Comparison of ENCODE assay signal across 8 mouse cellular contexts in the genomic region with DNA sequence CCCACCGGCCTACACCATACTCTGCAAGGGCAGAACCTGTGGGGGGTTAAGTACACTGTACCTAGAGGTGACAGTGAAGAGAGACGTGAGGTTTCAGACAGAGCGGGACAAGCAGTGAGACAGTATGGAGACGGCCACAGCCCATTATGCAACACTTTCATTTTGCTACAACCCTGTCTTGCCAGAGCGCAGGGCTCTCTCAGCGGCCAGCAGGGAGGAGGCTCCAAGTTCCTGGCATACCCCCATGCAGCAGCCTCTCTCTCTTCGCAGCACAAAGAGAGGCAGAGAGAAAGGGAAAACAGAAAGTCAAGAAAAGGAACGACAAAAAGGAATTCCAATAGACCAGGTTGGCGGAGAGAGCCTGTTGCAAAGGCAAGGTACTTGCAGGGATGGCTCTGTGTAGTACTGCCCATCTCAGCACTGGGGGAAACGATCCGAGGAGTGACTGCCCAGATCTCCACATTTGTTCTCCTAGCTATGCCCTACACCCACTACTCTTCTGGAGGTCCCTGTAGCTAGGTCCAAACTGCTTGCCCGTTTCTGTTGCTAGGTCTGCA. TPM values are rescaled to one million over a fixed set of nuclear protein-coding genes. Genes with fewer than 3 reads are reported as not detected.
DNase-seq lines count a peak whose midpoint lies in the region; ATAC-seq lines count a peak whose summit lies in the region.

No protein-coding gene starts in this region.

- H3K27me3 ChIP-seq in embryonic facial prominence, embryonic 15.5 days: no peaks in the 10 kb centered on the region
- H3K27me3 ChIP-seq in heart, embryonic 14.5 days (ENCODE audit: control insufficient read depth, insufficient read depth, low read length): no peaks in the 10 kb centered on the region
- H3K27me3 ChIP-seq in kidney, embryonic 16.5 days (ENCODE audit: insufficient read depth, low read length): no peaks in the 10 kb centered on the region; the same call in 1 of the 2 replicates
- peaks cover 45% of the 10 kb centered on the region for H3K27me3 ChIP-seq in liver, embryonic 12.5 days (replicated peaks)

- peak overlapping the region; percentile 48 for H3K4me3 ChIP-seq in embryonic facial prominence, embryonic 15.5 days (replicated peaks)
- peak overlapping the region; percentile 51 to 53 for H3K4me3 ChIP-seq in heart, embryonic 14.5 days (ENCODE audit: control insufficient read depth in 1 of 2, insufficient read depth in 1 of 2, low read depth in 1 of 2, low read length in 2 of 2)
- peak overlapping the region; percentile 53 for H3K4me3 ChIP-seq in kidney, embryonic 16.5 days (ENCODE audit: low read length)
- H3K4me3 ChIP-seq in liver, embryonic 12.5 days: peak overlapping the region; percentile 63

- peak; percentile 71 for ATAC-seq in CD4-positive, CD25-positive, alpha-beta regulatory T cell, adult 4 months
- ATAC-seq in embryonic facial prominence, embryonic 15.5 days (ENCODE audit: insufficient number of reproducible peaks, low FRiP score, low TSS enrichment, low read depth): peak; percentile 60; the same call in 1 of the 2 replicates
- ATAC-seq in heart, embryonic 14.5 days (ENCODE audit: insufficient number of reproducible peaks, insufficient read depth, low FRiP score, low read depth): no peak
- peak; percentile 59 for ATAC-seq in kidney, embryonic 16.5 days (ENCODE audit: low FRiP score, low TSS enrichment)
- peak; percentile 47 for ATAC-seq in liver, embryonic 12.5 days
- peak; percentile 57; the same call in 1 of the 2 replicates for ATAC-seq in monocyte, adult 5-6 weeks (replicated peaks; ENCODE audit: insufficient number of reproducible peaks, low FRiP score, low TSS enrichment, poor library complexity, severe bottlenecking)

- DNase-seq in adrenal gland, postnatal 14 days: peak; percentile 71
- peak; percentile 64 for DNase-seq in testis, postnatal 10 days (ENCODE audit: low spot score)

- no peaks in the 10 kb centered on the region for H3K36me3 ChIP-seq in embryonic facial prominence, embryonic 15.5 days
- no peaks in the 10 kb centered on the region for H3K36me3 ChIP-seq in heart, embryonic 14.5 days (ENCODE audit: control insufficient read depth, insufficient read depth, low read length)
- H3K36me3 ChIP-seq in kidney, embryonic 16.5 days (ENCODE audit: insufficient read depth, low read length): no peaks in the 10 kb centered on the region
- H3K36me3 ChIP-seq in liver, embryonic 12.5 days: no peaks in the 10 kb centered on the region

- H3K9ac ChIP-seq in embryonic facial prominence, embryonic 15.5 days: peak overlapping the region; percentile 39
- H3K9ac ChIP-seq in heart, embryonic 14.5 days (ENCODE audit: low read length): peak overlapping the region; percentile 64
- H3K9ac ChIP-seq in kidney, embryonic 16.5 days (replicated peaks; ENCODE audit: low read length): peak overlapping the region; percentile 69
- peak overlapping the region; percentile 64 for H3K9ac ChIP-seq in liver, embryonic 12.5 days

- WGBS in embryonic facial prominence, embryonic 15.5 days: 4% methylated on average over 12 of the region's 12 CpGs
- under 1% methylated on average over 12 of the region's 12 CpGs for WGBS in heart, embryonic 14.5 days
- 3% methylated on average over 12 of the region's 12 CpGs for WGBS in kidney, embryonic 16.5 days
- 2% methylated on average over 12 of the region's 12 CpGs for WGBS in liver, embryonic 12.5 days (ENCODE audit: insufficient replicate concordance)

- H3K27ac ChIP-seq in embryonic facial prominence, embryonic 15.5 days (replicated peaks): peak overlapping the region; percentile 34; the same call in 1 of the 2 replicates
- no peak overlapping the region for H3K27ac ChIP-seq in heart, embryonic 14.5 days (replicated peaks in 1 of 2; ENCODE audit: control insufficient read depth in 1 of 2, insufficient read depth in 1 of 2, low read depth in 2 of 2, low read length in 2 of 2)
- H3K27ac ChIP-seq in kidney, embryonic 16.5 days (ENCODE audit: low read length): peak overlapping the region; percentile 61; the same call in 1 of the 2 replicates
- H3K27ac ChIP-seq in liver, embryonic 12.5 days: no peak overlapping the region

- H3K4me2 ChIP-seq in embryonic facial prominence, embryonic 15.5 days (replicated peaks): peak overlapping the region; percentile 80
- peak overlapping the region; percentile 86 for H3K4me2 ChIP-seq in heart, embryonic 14.5 days (ENCODE audit: low read length)
- peak overlapping the region; percentile 91 for H3K4me2 ChIP-seq in kidney, embryonic 16.5 days (replicated peaks; ENCODE audit: low read depth, low read length)
- H3K4me2 ChIP-seq in liver, embryonic 12.5 days: peak overlapping the region; percentile 83

- peaks cover 26% of the 10 kb centered on the region for H3K4me1 ChIP-seq in embryonic facial prominence, embryonic 15.5 days
- H3K4me1 ChIP-seq in heart, embryonic 14.5 days (ENCODE audit: control insufficient read depth in 2 of 2, insufficient read depth in 2 of 2, low read length in 2 of 2): peaks cover 8 to 12% of the 10 kb centered on the region in 2 experiments; a peak in 3 of 4 replicates
- H3K4me1 ChIP-seq in kidney, embryonic 16.5 days (ENCODE audit: insufficient read depth, low read length): peaks cover 25% of the 10 kb centered on the region
- H3K4me1 ChIP-seq in liver, embryonic 12.5 days: peaks cover 33% of the 10 kb centered on the region

- H3K9me3 ChIP-seq in embryonic facial prominence, embryonic 15.5 days (replicated peaks): no peaks in the 10 kb centered on the region
- H3K9me3 ChIP-seq in heart, embryonic 14.5 days (ENCODE audit: control insufficient read depth, low read length): no peaks in the 10 kb centered on the region
- H3K9me3 ChIP-seq in kidney, embryonic 16.5 days (ENCODE audit: low read length): no peaks in the 10 kb centered on the region
- no peaks in the 10 kb centered on the region for H3K9me3 ChIP-seq in liver, embryonic 12.5 days (replicated peaks)

RNA-seq across cellular contexts. Expression of a gene that starts 0.7 kb away (rescaled TPM):
- polyA plus RNA-seq in CD4-positive, CD25-positive, alpha-beta regulatory T cell, adult 4 months (2017; shearing (Covaris generic)): 1 to 10 TPM in 1 of 2 experiments, not detected in 1; 1.3 TPM
- 69.1 and 93.9 TPM in 2 replicates for total RNA-seq in adrenal gland, postnatal 14 days (2021)
- 13.8 and 14.5 TPM in 2 replicates for polyA plus RNA-seq in embryonic facial prominence, embryonic 15.5 days (2015; fragmentation: Nextera tagmentation; extraction: Ambion mirVana)
- 8.6 and 13.5 TPM in 2 replicates for polyA plus RNA-seq in heart, embryonic 14.5 days (2014; fragmentation: Nextera tagmentation; extraction: Ambion mirVana)
- 16.5 and 19.7 TPM in 2 replicates for polyA plus RNA-seq in kidney, embryonic 16.5 days (2015; fragmentation: Nextera tagmentation; extraction: Ambion mirVana)
- 38.4 and 38.5 TPM in 2 replicates for polyA plus RNA-seq in liver, embryonic 12.5 days (2016; fragmentation: Nextera tagmentation; extraction: Ambion mirVana)
- total RNA-seq in monocyte, adult 5-6 weeks (2017): 2.1 TPM in 1 of 3 replicates, not detected in the others

RNA-seq across cellular contexts. Expression of a gene that starts 16.5 kb away (rescaled TPM):
- 10 to 100 TPM in 1 of 2 experiments, 1 to 10 TPM in 1; 6.4 to 16.8 TPM for polyA plus RNA-seq in CD4-positive, CD25-positive, alpha-beta regulatory T cell, adult 4 months (2017; shearing (Covaris generic))
- 20.2 and 21.2 TPM in 2 replicates for total RNA-seq in adrenal gland, postnatal 14 days (2021)
- 17.1 and 18.1 TPM in 2 replicates for polyA plus RNA-seq in embryonic facial prominence, embryonic 15.5 days (2015; fragmentation: Nextera tagmentation; extraction: Ambion mirVana)
- 3.2 and 5.0 TPM in 2 replicates for polyA plus RNA-seq in heart, embryonic 14.5 days (2014; fragmentation: Nextera tagmentation; extraction: Ambion mirVana)
- polyA plus RNA-seq in kidney, embryonic 16.5 days (2015; fragmentation: Nextera tagmentation; extraction: Ambion mirVana): 54.8 and 56.5 TPM in 2 replicates
- 5.9 and 6.7 TPM in 2 replicates for polyA plus RNA-seq in liver, embryonic 12.5 days (2016; fragmentation: Nextera tagmentation; extraction: Ambion mirVana)
- total RNA-seq in monocyte, adult 5-6 weeks (2017): 1.1 to 2.1 TPM (median 1.9 TPM) in 3 replicates

RNA-seq across cellular contexts. Expression of a gene that starts 16.9 kb away (rescaled TPM):
- not detected for polyA plus RNA-seq in CD4-positive, CD25-positive, alpha-beta regulatory T cell, adult 4 months (2017; shearing (Covaris generic))
- not detected in 2 replicates for total RNA-seq in adrenal gland, postnatal 14 days (2021)
- polyA plus RNA-seq in embryonic facial prominence, embryonic 15.5 days (2015; fragmentation: Nextera tagmentation; extraction: Ambion mirVana): not detected in 2 replicates
- not detected in 2 replicates for polyA plus RNA-seq in heart, embryonic 14.5 days (2014; fragmentation: Nextera tagmentation; extraction: Ambion mirVana)
- 0.59 TPM in 1 of 2 replicates, not detected in the other for polyA plus RNA-seq in kidney, embryonic 16.5 days (2015; fragmentation: Nextera tagmentation; extraction: Ambion mirVana)
- 0.19 TPM in 1 of 2 replicates, not detected in the other for polyA plus RNA-seq in liver, embryonic 12.5 days (2016; fragmentation: Nextera tagmentation; extraction: Ambion mirVana)
- not detected in 3 replicates for total RNA-seq in monocyte, adult 5-6 weeks (2017)

RNA-seq across cellular contexts. Expression of a gene that starts 24.5 kb away (rescaled TPM):
- polyA plus RNA-seq in CD4-positive, CD25-positive, alpha-beta regulatory T cell, adult 4 months (2017; shearing (Covaris generic)): 10 to 100 TPM; 73.3 to 80.4 TPM
- total RNA-seq in adrenal gland, postnatal 14 days (2021): 210 and 231 TPM in 2 replicates
- polyA plus RNA-seq in embryonic facial prominence, embryonic 15.5 days (2015; fragmentation: Nextera tagmentation; extraction: Ambion mirVana): 53.2 and 58.3 TPM in 2 replicates
- polyA plus RNA-seq in heart, embryonic 14.5 days (2014; fragmentation: Nextera tagmentation; extraction: Ambion mirVana): 35.9 and 37.5 TPM in 2 replicates
- 80.2 and 86.9 TPM in 2 replicates for polyA plus RNA-seq in kidney, embryonic 16.5 days (2015; fragmentation: Nextera tagmentation; extraction: Ambion mirVana)
- 163 and 171 TPM in 2 replicates for polyA plus RNA-seq in liver, embryonic 12.5 days (2016; fragmentation: Nextera tagmentation; extraction: Ambion mirVana)
- 13.5 to 18.8 TPM (median 16.8 TPM) in 3 replicates for total RNA-seq in monocyte, adult 5-6 weeks (2017)

RNA-seq across cellular contexts. Expression of a gene that starts 24.6 kb away (rescaled TPM):
- polyA plus RNA-seq in CD4-positive, CD25-positive, alpha-beta regulatory T cell, adult 4 months (2017; shearing (Covaris generic)): not detected
- total RNA-seq in adrenal gland, postnatal 14 days (2021): 0.59 and 0.79 TPM in 2 replicates
- polyA plus RNA-seq in embryonic facial prominence, embryonic 15.5 days (2015; fragmentation: Nextera tagmentation; extraction: Ambion mirVana): not detected in 2 replicates
- not detected in 2 replicates for polyA plus RNA-seq in heart, embryonic 14.5 days (2014; fragmentation: Nextera tagmentation; extraction: Ambion mirVana)
- polyA plus RNA-seq in kidney, embryonic 16.5 days (2015; fragmentation: Nextera tagmentation; extraction: Ambion mirVana): not detected in 2 replicates
- not detected in 2 replicates for polyA plus RNA-seq in liver, embryonic 12.5 days (2016; fragmentation: Nextera tagmentation; extraction: Ambion mirVana)
- total RNA-seq in monocyte, adult 5-6 weeks (2017): 0.49 TPM in 1 of 3 replicates, not detected in the others

Comparison
In these comparisons a context has a peak if more than half of its experiments do, and no peak if none do; other contexts are left out.
1. H3K27ac ChIP-seq: peak in embryonic facial prominence, embryonic 15.5 days (single experiment) and kidney, embryonic 16.5 days (single experiment); none in heart, embryonic 14.5 days (0 of 2) and liver, embryonic 12.5 days (single experiment).
2. Peak in every context shown above with its lines, with median percentiles within 50 percentile points of each other: H3K4me2 ChIP-seq, H3K4me3 ChIP-seq and H3K9ac ChIP-seq.